Mouse (Mus musculus) stomach, postnatal 0 days (tissue): ENCODE data around the gene Ppp1r14b. TPM values are rescaled to one million over a fixed set of nuclear protein-coding genes. Genes with fewer than 3 reads are reported as not detected.

Experiments used
- ATAC-seq: fragments of 200-750 bp; cut with Nextera tagmentation; 2 replicates; pipeline ENCODE4 v1.8.0; 2017; ENCODE audit not compliant: low FRiP score, low TSS enrichment
- DNase-seq: peaks from one replicate; pipeline ENCODE4 v3.0.0-alpha.2; 2016; ENCODE audit warnings: low spot score
- H3K27ac ChIP-seq: fragments of 300-500 bp; sonication (generic); replicated peaks from 2 replicates; pipeline ENCODE4 v1.5.1; 2014; ENCODE audit warnings: mild to moderate bottlenecking, control low read depth
- H3K27me3 ChIP-seq: fragments of 300-500 bp; sonication (generic); 2 replicates; pipeline ENCODE4 v1.6.1; 2014; ENCODE audit warnings: low read length; ENCODE audit not compliant: control insufficient read depth, insufficient read depth
- H3K36me3 ChIP-seq: fragments of 300-500 bp; sonication (generic); 2 replicates; pipeline ENCODE4 v1.6.1; 2014; ENCODE audit warnings: low read length, mixed read lengths; ENCODE audit not compliant: control insufficient read depth, insufficient read depth
- H3K4me1 ChIP-seq: fragments of 300-500 bp; sonication (generic); replicated peaks from 2 replicates; pipeline ENCODE4 v1.6.1; 2014; ENCODE audit warnings: antibody characterized with exemption; ENCODE audit not compliant: control insufficient read depth, insufficient read depth
- H3K4me2 ChIP-seq: fragments of 300-500 bp; sonication (generic); replicated peaks from 2 replicates; pipeline ENCODE4 v1.6.1; 2014; ENCODE audit warnings: low read depth, mild to moderate bottlenecking, control low read depth, moderate library complexity
- H3K4me3 ChIP-seq: fragments of 300-500 bp; sonication (generic); 2 replicates; pipeline ENCODE4 v1.5.1; 2014; ENCODE audit warnings: low read depth, low read length, control low read depth
- H3K9ac ChIP-seq: fragments of 300-500 bp; sonication (generic); 2 replicates; pipeline ENCODE4 v1.6.1; 2014; ENCODE audit warnings: mild to moderate bottlenecking, low read length, control low read depth, mixed read lengths
- H3K9me3 ChIP-seq: fragments of 300-500 bp; sonication (generic); 2 replicates; pipeline ENCODE4 v1.6.1; 2016; ENCODE audit warnings: low read length; ENCODE audit not compliant: control insufficient read depth
- CTCF ChIP-seq: IDR thresholded peaks from 2 replicates; pipeline ENCODE4 v1.5.1; 2016; ENCODE audit warnings: antibody characterized with exemption, low read depth, mild to moderate bottlenecking, moderate library complexity
- EP300 ChIP-seq: optimal IDR thresholded peaks from 2 replicates; pipeline ENCODE3; 2016; ENCODE audit warnings: antibody characterized with exemption
- WGBS: fragments of 180-500 bp; shearing (Covaris S2); extraction: QIAGEN DNeasy Blood & Tissue Kit; methylation state at CpG from one replicate; pipeline ENCODE4 v1.1.7; 2014; 5-methylcytosine and 5-hydroxymethylcytosine counted together
- polyA plus RNA-seq: library from polyadenylated mRNA; unstranded; fragments of >200 nt; fragmentation: Nextera tagmentation; extraction: Ambion mirVana; gene quantifications from 2 replicates; pipeline ENCODE4 v1.2.1, GENCODE M21; 2015

The Ppp1r14b gene
- polyA plus RNA-seq, 1 experiment from 2014 or later, result 148 TPM

DNA sequence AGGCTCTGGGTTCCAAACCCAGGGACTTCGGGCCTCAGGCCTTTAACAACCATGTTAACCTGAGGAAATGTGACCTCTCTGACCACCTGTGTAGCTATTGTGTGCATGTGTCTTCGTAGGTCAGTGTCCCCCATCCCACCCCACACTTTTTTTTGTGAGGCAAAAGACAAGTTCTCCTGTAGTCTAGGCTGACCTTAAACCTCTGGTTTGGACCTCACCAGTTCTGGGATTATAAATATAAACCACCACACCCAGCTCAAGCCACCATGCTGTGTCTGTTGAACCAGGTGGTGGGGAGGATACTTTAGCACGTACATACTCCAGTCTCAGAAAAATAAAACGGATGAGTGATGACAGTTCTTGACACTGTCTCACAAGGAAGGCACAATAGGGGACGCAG lies 24.8 kb upstream of the Ppp1r14b start:
- Histone ChIP-seq H3K36me3 (peaks cover 5% of the 10 kb centered on the region; the same call in 1 of the 2 replicates), H3K4me2 (peak overlapping the region; percentile 89), H3K27ac (peak overlapping the region; percentile 24; the same call in 1 of the 2 replicates), H3K9me3 (no peaks in the 10 kb centered on the region), H3K4me3 (peak overlapping the region; percentile 65), H3K9ac (no peak overlapping the region; the same call in 1 of the 2 replicates), H3K27me3 (no peaks in the 10 kb centered on the region), H3K4me1 (peaks cover 6% of the 10 kb centered on the region; the same call in 1 of the 2 replicates)
- DNase-seq, result no peak
- no peak for ATAC-seq
- WGBS, result 48% methylated on average over 5 of the region's 5 CpGs
- TF ChIP-seq EP300, result no peak
- no peak for TF ChIP-seq CTCF

DNA sequence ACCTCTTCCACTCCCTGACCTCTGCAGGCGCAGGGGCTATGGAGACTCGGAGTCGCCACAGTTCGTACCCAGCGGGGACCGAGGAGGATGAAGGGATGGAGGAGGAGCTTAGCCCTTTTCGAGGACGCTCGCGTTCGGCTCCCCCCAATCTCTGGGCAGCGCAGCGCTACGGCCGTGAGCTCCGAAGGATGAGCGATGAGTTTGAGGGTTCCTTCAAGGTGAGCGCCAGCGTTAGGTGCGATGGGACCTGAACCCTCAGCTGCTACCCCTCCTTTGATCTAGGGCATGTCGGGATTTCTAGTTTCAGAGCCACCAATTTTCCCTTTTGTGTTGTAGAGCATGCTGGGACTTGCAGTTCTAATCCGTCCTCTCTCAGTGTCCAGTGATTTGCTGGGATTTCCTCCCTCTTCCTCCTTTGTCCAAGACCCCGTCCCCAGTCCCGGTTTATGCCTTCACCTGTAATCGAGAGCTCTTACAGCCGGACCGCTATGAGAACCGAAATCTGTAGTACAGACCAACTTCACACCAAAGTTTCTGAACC lies 24.1 kb upstream of the Ppp1r14b start:
- peaks cover 10% of the 10 kb centered on the region for H3K36me3 ChIP-seq
- WGBS, result under 1% methylated on average over 28 of the region's 28 CpGs
- H3K4me2 ChIP-seq, result peak overlapping the region; percentile 89
- H3K9me3 ChIP-seq, result no peaks in the 10 kb centered on the region
- no peak for TF ChIP-seq CTCF
- peak overlapping the region; percentile 79 for H3K9ac ChIP-seq
- peak overlapping the region; percentile 65 for H3K4me3 ChIP-seq
- ATAC-seq (no peak), DNase-seq (peak; percentile 63)
- H3K4me1 ChIP-seq, result peaks cover 6% of the 10 kb centered on the region; the same call in 1 of the 2 replicates
- H3K27ac ChIP-seq, result peak overlapping the region; percentile 94
- no peaks in the 10 kb centered on the region for H3K27me3 ChIP-seq

DNA sequence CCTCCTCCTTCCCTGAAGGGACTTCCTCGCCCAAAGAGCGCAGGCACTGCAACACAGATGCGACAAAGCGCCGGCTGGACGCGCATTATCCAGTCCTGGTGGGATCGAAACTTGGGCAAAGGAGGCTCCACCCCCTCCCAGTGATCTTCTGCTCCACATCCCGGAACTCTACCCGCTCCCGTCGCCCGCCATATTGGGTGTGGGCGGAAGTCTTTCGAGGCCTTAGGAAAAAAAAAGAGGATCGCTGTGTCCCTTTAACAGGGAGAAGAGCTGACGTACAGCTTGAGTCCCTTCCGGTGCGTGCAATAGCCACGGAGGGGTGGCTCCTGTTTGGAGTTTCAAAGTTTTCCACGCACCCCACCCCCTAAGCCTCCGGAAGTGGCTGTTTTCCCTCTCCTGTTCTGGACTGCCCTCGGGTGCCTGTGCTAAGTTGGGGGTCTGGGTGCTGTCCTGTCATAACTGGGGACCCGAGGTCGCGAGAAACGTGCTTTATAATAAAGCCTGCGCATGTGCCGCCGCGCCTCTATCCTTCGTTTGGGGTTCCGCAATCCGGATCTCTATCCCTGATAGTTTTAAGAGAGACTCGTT lies 23.3 kb upstream of the Ppp1r14b start:
- H3K4me2 ChIP-seq, result peak overlapping the region; percentile 89
- peaks cover 6% of the 10 kb centered on the region; the same call in 1 of the 2 replicates for H3K4me1 ChIP-seq
- H3K36me3 ChIP-seq, result peaks cover 14% of the 10 kb centered on the region
- H3K27ac ChIP-seq, result peak overlapping the region; percentile 94
- peak overlapping the region; percentile 65 for H3K4me3 ChIP-seq
- peak; percentile 93 for TF ChIP-seq EP300
- no peak for TF ChIP-seq CTCF
- no peaks in the 10 kb centered on the region for H3K9me3 ChIP-seq
- ATAC-seq (peak; percentile 73), DNase-seq (peak; percentile 95)
- no peaks in the 10 kb centered on the region for H3K27me3 ChIP-seq
- under 1% methylated on average over 35 of the region's 35 CpGs for WGBS
- H3K9ac ChIP-seq, result peak overlapping the region; percentile 79

DNA sequence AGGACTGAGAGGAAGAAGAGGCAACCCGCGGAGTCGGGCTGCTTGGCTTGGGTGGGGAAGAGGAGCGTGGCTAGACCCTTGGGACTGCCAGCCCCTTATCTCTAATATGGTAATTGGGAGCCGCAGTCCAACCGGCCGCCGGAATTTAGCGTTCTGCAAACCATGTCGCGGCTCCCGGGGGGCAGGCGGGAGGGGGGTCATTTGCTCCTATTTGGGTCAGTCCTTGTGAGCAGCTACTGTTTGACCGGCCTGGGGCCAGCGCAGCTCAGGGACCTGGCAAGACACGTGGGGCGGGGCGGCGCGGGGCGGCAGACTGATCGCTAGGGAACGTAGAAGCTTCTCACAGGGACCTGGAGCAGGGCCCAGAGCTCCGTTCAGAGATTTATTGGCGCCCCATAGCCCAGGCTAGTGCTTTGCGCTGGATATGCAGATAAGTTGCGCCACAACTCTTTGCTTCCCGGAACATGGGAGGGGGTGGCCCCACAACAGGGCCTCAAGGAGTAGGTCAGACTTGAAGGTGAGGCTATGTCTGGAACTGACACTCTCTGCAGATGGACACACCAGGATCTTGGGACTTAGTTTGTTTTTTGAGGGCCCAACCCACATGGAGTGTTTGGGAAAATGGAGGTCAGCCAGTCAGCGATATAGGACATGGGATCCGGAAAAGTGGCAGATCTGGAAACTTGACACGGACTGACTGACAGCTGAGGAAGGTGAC lies 22.6 kb upstream of the Ppp1r14b start:
- peak overlapping the region; percentile 61 for H3K9ac ChIP-seq
- peaks cover 6% of the 10 kb centered on the region; the same call in 1 of the 2 replicates for H3K4me1 ChIP-seq
- H3K4me2 ChIP-seq, result peak overlapping the region; percentile 89
- TF ChIP-seq CTCF, result no peak
- no peak for TF ChIP-seq EP300
- no peaks in the 10 kb centered on the region for H3K27me3 ChIP-seq
- no peaks in the 10 kb centered on the region for H3K9me3 ChIP-seq
- DNase-seq (peak; percentile 86), ATAC-seq (peak; percentile 62)
- H3K4me3 ChIP-seq, result peak overlapping the region; percentile 65
- 2% methylated on average over 31 of the region's 31 CpGs for WGBS
- peaks cover 19% of the 10 kb centered on the region for H3K36me3 ChIP-seq
- H3K27ac ChIP-seq, result peak overlapping the region; percentile 94

DNA sequence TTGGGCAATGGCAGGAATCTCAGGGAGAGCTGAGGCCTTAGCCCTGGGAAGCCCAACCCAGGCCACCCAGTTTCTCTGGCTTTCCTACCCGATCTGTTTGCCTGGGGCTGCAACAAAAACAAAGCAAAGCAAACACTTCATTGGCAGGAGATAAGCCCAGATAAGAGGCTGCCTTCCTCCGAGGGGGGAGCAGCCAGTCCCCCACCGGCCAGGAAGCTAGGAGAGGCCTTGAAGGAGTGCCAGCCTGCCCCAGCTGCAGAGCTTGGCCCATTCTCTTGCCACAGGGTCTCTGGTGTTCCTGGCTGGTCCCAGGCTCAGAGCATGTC lies 22.1 kb upstream of the Ppp1r14b start:
- Histone ChIP-seq H3K4me1 (peaks cover 6% of the 10 kb centered on the region; the same call in 1 of the 2 replicates), H3K27ac (peak overlapping the region; percentile 94), H3K4me3 (0 out of 2 replicates have a peak overlapping the region, but pooled peaks have one; percentile 65), H3K4me2 (peak overlapping the region; percentile 89), H3K27me3 (no peaks in the 10 kb centered on the region), H3K36me3 (peaks cover 20% of the 10 kb centered on the region), H3K9me3 (no peaks in the 10 kb centered on the region), H3K9ac (peak overlapping the region; percentile 19; the same call in 1 of the 2 replicates)
- ATAC-seq (peak; percentile 49), DNase-seq (peak; percentile 85)
- WGBS, result 11% methylated on average over 3 of the region's 3 CpGs
- TF ChIP-seq EP300, result peak; percentile 81
- peak; percentile 2; the same call in 1 of the 2 replicates for TF ChIP-seq CTCF
